Mouse (Mus musculus) liver, adult 2 months (tissue): Measurements from ENCODE around the gene Ror1. TPM values are rescaled to one million over a fixed set of nuclear protein-coding genes. Genes with fewer than 3 reads are reported as not detected.

Experiments
- DNase-seq: peaks from one replicate; pipeline ENCODE4 v3.0.0-alpha.2; 2011; ENCODE audit warnings: low read depth, low spot score; ENCODE audit errors: extremely low read depth
- H3K27ac ChIP-seq: fragments of 200-500 bp; replicated peaks from 2 replicates; pipeline ENCODE4 v1.5.1; 2012; ENCODE audit warnings: low read depth, mild to moderate bottlenecking, control low read depth, inconsistent platforms, low read length; ENCODE audit not compliant: insufficient read depth
- H3K27me3 ChIP-seq: fragments of 200-500 bp; 2 replicates; pipeline ENCODE4 v1.6.1; 2012; ENCODE audit warnings: mild to moderate bottlenecking, moderate library complexity, low read length, inconsistent platforms; ENCODE audit not compliant: control insufficient read depth, insufficient read depth
- H3K36me3 ChIP-seq: fragments of 200-500 bp; 2 replicates; pipeline ENCODE4 v1.6.1; 2012; ENCODE audit warnings: low read length, inconsistent platforms; ENCODE audit not compliant: control insufficient read depth, insufficient read depth
- H3K4me1 ChIP-seq: fragments of 200-500 bp; 2 replicates; pipeline ENCODE4 v1.6.1; 2011; ENCODE audit warnings: low read length; ENCODE audit not compliant: control insufficient read depth, insufficient read depth
- H3K4me3 ChIP-seq: fragments of 200-500 bp; 2 replicates; pipeline ENCODE4 v1.5.1; 2011; ENCODE audit warnings: low read depth, mild to moderate bottlenecking, control low read depth, low read length, moderate library complexity; ENCODE audit not compliant: insufficient read depth
- H3K79me2 ChIP-seq: fragments of 200-500 bp; 2 replicates; pipeline ENCODE4 v1.6.1; 2012; ENCODE audit warnings: inconsistent platforms, mild to moderate bottlenecking, low read length, moderate library complexity; ENCODE audit not compliant: control insufficient read depth, insufficient read depth
- H3K9ac ChIP-seq: fragments of 200-500 bp; 2 replicates; pipeline ENCODE4 v1.6.1; 2012; ENCODE audit warnings: low read depth, mild to moderate bottlenecking, control low read depth, inconsistent platforms, low read length
- CTCF ChIP-seq: fragments of 200-500 bp; IDR thresholded peaks from 2 replicates; pipeline ENCODE4 v1.5.1; 2011; ENCODE audit warnings: low read depth, low read length, control low read depth
- POLR2A ChIP-seq: fragments of 200-500 bp; IDR thresholded peaks from 2 replicates; pipeline ENCODE4 v1.6.1; 2011; ENCODE audit warnings: low read length, control low read depth; ENCODE audit not compliant: insufficient read depth; ENCODE audit errors: extremely low read depth
- WGBS: fragments of 180-500 bp; shearing (Covaris S2); methylation state at CpG from one replicate; pipeline ENCODE4 v1.1.7; 2018; 5-methylcytosine and 5-hydroxymethylcytosine counted together
- polyA plus RNA-seq: library from polyadenylated mRNA; depleted of rRNA; stranded (reverse); fragments of >200 nt; gene quantifications from 2 replicates; pipeline ENCODE4 v1.2.3, GENCODE M21; 2012
- total RNA-seq: library from RNA; depleted of rRNA; stranded (reverse); fragments of >200 nt; gene quantifications from 2 replicates; pipeline ENCODE4 v1.2.3, GENCODE M21; 2014

Gene Ror1
- total and polyA plus RNA-seq, 2 experiments, result 0.56 to 1.4 TPM

- TF ChIP-seq CTCF, result no peak
- TF ChIP-seq POLR2A, result no peak
- Histone ChIP-seq H3K9ac (no peak overlapping the region), H3K4me1 (no peaks in the 10 kb centered on the region), H3K27me3 (no peaks in the 10 kb centered on the region), H3K79me2 (no peaks in the 10 kb centered on the region), H3K27ac (no peak overlapping the region), H3K36me3 (no peaks in the 10 kb centered on the region), H3K4me3 (no peak overlapping the region)
- no peak for DNase-seq
- WGBS, result 82% methylated on average over 6 of the region's 6 CpGs
Measured at GRCm38 (mm10) chr4:100242061-100242756, 146.6 kb downstream of the Ror1 start.

- Histone ChIP-seq H3K27me3 (no peaks in the 10 kb centered on the region), H3K4me3 (no peak overlapping the region), H3K9ac (no peak overlapping the region), H3K36me3 (no peaks in the 10 kb centered on the region), H3K4me1 (no peaks in the 10 kb centered on the region), H3K79me2 (no peaks in the 10 kb centered on the region), H3K27ac (no peak overlapping the region)
- DNase-seq, result no peak
- TF ChIP-seq CTCF, result no peak
- no peak for TF ChIP-seq POLR2A
- WGBS, result 89% methylated on average over 8 of the region's 8 CpGs
Measured at GRCm38 (mm10) chr4:100244250-100244649, 148.7 kb downstream of the Ror1 start.

- Histone ChIP-seq H3K27me3 (no peaks in the 10 kb centered on the region), H3K36me3 (no peaks in the 10 kb centered on the region), H3K27ac (no peak overlapping the region), H3K4me3 (no peak overlapping the region), H3K9ac (no peak overlapping the region), H3K4me1 (no peaks in the 10 kb centered on the region), H3K79me2 (no peaks in the 10 kb centered on the region)
- DNase-seq, result no peak
- TF ChIP-seq POLR2A, result no peak
- TF ChIP-seq CTCF, result no peak
- WGBS, result 95% methylated on average over 6 of the region's 6 CpGs
Measured at GRCm38 (mm10) chr4:100244701-100245100, 149.1 kb downstream of the Ror1 start.

GRCm38 (mm10) chr4:100247826-100248225 lies 152.2 kb downstream of the Ror1 start:
- no peak for DNase-seq
- H3K4me1 ChIP-seq, result no peaks in the 10 kb centered on the region
- no peak overlapping the region for H3K27ac ChIP-seq
- H3K36me3 ChIP-seq, result no peaks in the 10 kb centered on the region
- TF ChIP-seq CTCF, result no peak
- TF ChIP-seq POLR2A, result no peak
- H3K9ac ChIP-seq, result no peak overlapping the region
- no peak overlapping the region for H3K4me3 ChIP-seq
- H3K27me3 ChIP-seq, result no peaks in the 10 kb centered on the region
- WGBS, result 83% methylated on average over 7 of the region's 7 CpGs
- no peaks in the 10 kb centered on the region; the same call in 1 of the 2 replicates for H3K79me2 ChIP-seq

- H3K4me1 ChIP-seq, result no peaks in the 10 kb centered on the region
- no peaks in the 10 kb centered on the region for H3K36me3 ChIP-seq
- 91% methylated on average over 2 of the region's 2 CpGs for WGBS
- no peak overlapping the region for H3K4me3 ChIP-seq
- no peak overlapping the region for H3K27ac ChIP-seq
- H3K27me3 ChIP-seq, result no peaks in the 10 kb centered on the region
- no peak for DNase-seq
- no peak overlapping the region for H3K9ac ChIP-seq
- no peaks in the 10 kb centered on the region; the same call in 1 of the 2 replicates for H3K79me2 ChIP-seq
- TF ChIP-seq CTCF (no peak), POLR2A (no peak)
Measured at GRCm38 (mm10) chr4:100248273-100248672, 152.7 kb downstream of the Ror1 start.

- no peak overlapping the region for H3K27ac ChIP-seq
- H3K27me3 ChIP-seq, result no peaks in the 10 kb centered on the region
- no peak overlapping the region for H3K9ac ChIP-seq
- H3K36me3 ChIP-seq, result no peaks in the 10 kb centered on the region
- H3K79me2 ChIP-seq, result peaks cover 3% of the 10 kb centered on the region; the same call in 1 of the 2 replicates
- no peaks in the 10 kb centered on the region for H3K4me1 ChIP-seq
- TF ChIP-seq POLR2A, result no peak
- TF ChIP-seq CTCF, result no peak
- 57% methylated on average over 2 of the region's 2 CpGs for WGBS
- no peak for DNase-seq
- no peak overlapping the region for H3K4me3 ChIP-seq
Measured at GRCm38 (mm10) chr4:100251270-100251669, 155.7 kb downstream of the Ror1 start.
